Comparison of ENCODE assay signal across 12 mouse cellular contexts in the genomic region with DNA sequence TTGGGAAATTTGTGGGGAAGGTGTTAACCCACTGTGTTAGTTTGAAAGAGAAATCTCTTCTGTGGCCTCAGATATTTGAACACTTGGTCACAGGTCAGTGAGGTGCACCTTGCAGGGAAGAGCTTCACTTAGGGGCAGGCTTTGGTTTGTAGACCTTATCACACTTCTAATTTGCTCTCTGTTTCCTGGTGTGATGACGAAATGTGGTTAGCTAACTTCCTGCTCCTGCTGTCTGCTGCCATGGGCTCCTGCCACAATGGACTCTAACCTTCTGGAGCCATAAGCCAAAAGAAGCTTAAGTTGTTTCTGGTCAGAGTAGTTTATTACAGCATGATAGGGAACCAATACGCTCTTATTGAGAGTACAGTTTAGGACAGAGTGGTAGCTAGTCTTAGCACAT.
"Had no signal": no experiment of that assay in that cellular context is flagged by ENCODE, and none has a peak within 500 bp of the region (broad histone marks: within the 10 kb centered on the region; RNA-seq: fewer than 3 reads in every experiment).

No protein-coding gene starts in this region.

- H3K4me2 ChIP-seq: liver, embryonic 13.5 days; neural tube, embryonic 12.5 days had no signal

- H3K9me3 ChIP-seq: kidney, embryonic 15.5 days; limb, embryonic 13.5 days; liver, embryonic 13.5 days; neural tube, embryonic 12.5 days; stomach, embryonic 15.5 days had no signal

- DNase-seq: kidney, adult 2 months; layer of hippocampus, adult 9-11 months; liver, embryonic 13.5 days; lung, adult 18-20 months; midbrain, embryonic 14.5 days; right cerebral cortex, postnatal 4 days; thymus, postnatal 14 days had no signal

- H3K4me3 ChIP-seq: kidney, embryonic 15.5 days; limb, embryonic 13.5 days; liver, embryonic 13.5 days; neural tube, embryonic 12.5 days; stomach, embryonic 15.5 days had no signal

- H3K27me3 ChIP-seq: kidney, embryonic 15.5 days; limb, embryonic 13.5 days; liver, embryonic 13.5 days; neural tube, embryonic 12.5 days; stomach, embryonic 15.5 days had no signal

- H3K27ac ChIP-seq: limb, embryonic 13.5 days; liver, embryonic 13.5 days; neural tube, embryonic 12.5 days had no signal

- H3K9ac ChIP-seq: kidney, embryonic 15.5 days; limb, embryonic 13.5 days; liver, embryonic 13.5 days; neural tube, embryonic 12.5 days; stomach, embryonic 15.5 days had no signal

- H3K36me3 ChIP-seq: kidney, embryonic 15.5 days; limb, embryonic 13.5 days; liver, embryonic 13.5 days; neural tube, embryonic 12.5 days; stomach, embryonic 15.5 days had no signal

- ATAC-seq: inflammation-experienced regulatory T-cells, adult 6 months had no signal

- H3K4me1 ChIP-seq: liver, embryonic 13.5 days; neural tube, embryonic 12.5 days had no signal
